Mouse (Mus musculus): Measurements from ENCODE around the gene Cplx2.

- TF ChIP-seq CTCF (IDR thresholded peaks at IDR 0.05; ENCODE audit: control insufficient read depth, insufficient read depth, insufficient read length): no peak
- no peak for TF ChIP-seq FOSL1 (IDR thresholded peaks at IDR 0.05; ENCODE audit: insufficient read depth, low read length, poor library complexity, severe bottlenecking)
- TF ChIP-seq MAX (IDR thresholded peaks at IDR 0.05): no peak
Measured at GRCm38 (mm10) chr13:54337541-54337940, 33.6 kb upstream of the Cplx2 start.

All from C2C12 (cell line).